Mouse (Mus musculus): ENCODE measurements around the gene Pou2f2. TPM values are rescaled to one million over a fixed set of nuclear protein-coding genes. Genes with fewer than 3 reads are reported as not detected.
"Not testable (repeated sequence)": the region's sequence is repeated elsewhere in the genome, so short reads cannot be mapped to it uniquely, and the experiment has no call there.

Gene Pou2f2
- polyA plus RNA-seq, 1 experiment from 2014 or later: 56.2 TPM

- H3K4me2 ChIP-seq (replicated peaks); ATAC-seq; H3K9me3 ChIP-seq; H3K4me3 ChIP-seq (replicated peaks); H3K27me3 ChIP-seq; H3K9ac ChIP-seq (replicated peaks); H3K27ac ChIP-seq; H3K4me1 ChIP-seq (replicated peaks): not testable (repeated sequence)
- WGBS: 97% methylated on average over 7 of the region's 7 CpGs
- H3K36me3 ChIP-seq: peaks cover 100% of the 10 kb centered on the region
Observed at GRCm38 (mm10) chr7:25044599-25044998, 134.9 kb downstream of the Pou2f2 start.

- Histone ChIP-seq H3K36me3 (peaks cover 99% of the 10 kb centered on the region), H3K27ac (no peak overlapping the region), H3K4me3 (replicated peaks) (no peak overlapping the region), H3K4me1 (replicated peaks) (no peaks in the 10 kb centered on the region), H3K27me3 (no peaks in the 10 kb centered on the region), H3K9me3 (no peaks in the 10 kb centered on the region), H3K4me2 (replicated peaks) (no peak overlapping the region), H3K9ac (replicated peaks) (no peak overlapping the region)
- ATAC-seq: no peak
- WGBS: 94% methylated on average over 12 of the region's 12 CpGs
Observed at GRCm38 (mm10) chr7:25041921-25042320, 137.6 kb downstream of the Pou2f2 start.

Small RNA genes within 50 kb of the gene (microRNA-seq; reads per million reads assigned to microRNA genes)
- gene Mir6537 (0.82 reads per million), gene Mir7048 (not detected)

Other genes with a start within 250 kb of the Pou2f2 start
- 5.7 and 6.4 TPM in 2 replicates for gene Gm4881, start 235.2 kb downstream of the Pou2f2 start, polyA plus RNA-seq (2015; fragmentation: Nextera tagmentation; extraction: Ambion mirVana)
- gene Rabac1, start 207.0 kb downstream of the Pou2f2 start, polyA plus RNA-seq (2015; fragmentation: Nextera tagmentation; extraction: Ambion mirVana): 171 and 176 TPM in 2 replicates
- 189 and 195 TPM in 2 replicates for gene Atp1a3, start 173.8 kb downstream of the Pou2f2 start, polyA plus RNA-seq (2015; fragmentation: Nextera tagmentation; extraction: Ambion mirVana)
- gene Grik5, start 107.4 kb downstream of the Pou2f2 start, polyA plus RNA-seq (2015; fragmentation: Nextera tagmentation; extraction: Ambion mirVana): 14.0 and 19.4 TPM in 2 replicates
- 36.1 and 36.4 TPM in 2 replicates for gene Zfp574, start 107.2 kb downstream of the Pou2f2 start, polyA plus RNA-seq (2015; fragmentation: Nextera tagmentation; extraction: Ambion mirVana)
- 12.5 and 13.3 TPM in 2 replicates for gene Dedd2, start 40.9 kb upstream of the Pou2f2 start, polyA plus RNA-seq (2015; fragmentation: Nextera tagmentation; extraction: Ambion mirVana)
- gene Zfp526, start 41.7 kb upstream of the Pou2f2 start, polyA plus RNA-seq (2015; fragmentation: Nextera tagmentation; extraction: Ambion mirVana): 2.2 and 2.6 TPM in 2 replicates
- 13.7 and 15.9 TPM in 2 replicates for gene Gsk3a, start 58.1 kb upstream of the Pou2f2 start, polyA plus RNA-seq (2015; fragmentation: Nextera tagmentation; extraction: Ambion mirVana)
- gene Erf, start 71.0 kb upstream of the Pou2f2 start, polyA plus RNA-seq (2015; fragmentation: Nextera tagmentation; extraction: Ambion mirVana): 4.4 and 5.7 TPM in 2 replicates
- gene Cic, start 88.0 kb upstream of the Pou2f2 start, polyA plus RNA-seq (2015; fragmentation: Nextera tagmentation; extraction: Ambion mirVana): 37.6 and 44.2 TPM in 2 replicates
- 665 and 668 TPM in 2 replicates for gene Pafah1b3, start 118.3 kb upstream of the Pou2f2 start, polyA plus RNA-seq (2015; fragmentation: Nextera tagmentation; extraction: Ambion mirVana)
- gene Prr19, start 121.7 kb upstream of the Pou2f2 start, polyA plus RNA-seq (2015; fragmentation: Nextera tagmentation; extraction: Ambion mirVana): 2.1 and 3.1 TPM in 2 replicates
- 41.1 and 47.1 TPM in 2 replicates for gene Tmem145, start 126.4 kb upstream of the Pou2f2 start, polyA plus RNA-seq (2015; fragmentation: Nextera tagmentation; extraction: Ambion mirVana)
- 18.9 and 19.8 TPM in 2 replicates for gene Megf8, start 137.4 kb upstream of the Pou2f2 start, polyA plus RNA-seq (2015; fragmentation: Nextera tagmentation; extraction: Ambion mirVana)
- 0.32 TPM in 1 of 2 replicates, not detected in the other for gene Cnfn, start 190.0 kb upstream of the Pou2f2 start, polyA plus RNA-seq (2015; fragmentation: Nextera tagmentation; extraction: Ambion mirVana)
- 8.4 and 9.9 TPM in 2 replicates for gene Lipe, start 219.0 kb upstream of the Pou2f2 start, polyA plus RNA-seq (2015; fragmentation: Nextera tagmentation; extraction: Ambion mirVana)
- gene Cxcl17, start 233.2 kb upstream of the Pou2f2 start, polyA plus RNA-seq (2015; fragmentation: Nextera tagmentation; extraction: Ambion mirVana): 0.51 and 0.73 TPM in 2 replicates